Mouse (Mus musculus) T-helper 1 cell (primary cell): ENCODE data around the gene Myo15.

ENCODE experiments used
- in situ Hi-C: fragments of 300-600 bp; cut with MboI, MseI; formaldehyde crosslinking; loops from one replicate; pipeline ENCODE4 v1.15.1; 2025; ENCODE audit warnings: high pct_unique_total_duplicates

Gene Myo15

GRCm38 (mm10) chr11:60548112-60548511 is 79.0 kb downstream of the Myo15 start:
- in situ Hi-C loops: no loop called here

GRCm38 (mm10) chr11:60553091-60553490 is 84.0 kb downstream of the Myo15 start:
- in situ Hi-C loops: no loop called here

GRCm38 (mm10) chr11:60557675-60558074 is 88.5 kb downstream of the Myo15 start:
- in situ Hi-C loops: no loop called here

- in situ Hi-C loops: no loop called here
Observed at GRCm38 (mm10) chr11:60559342-60559741, 90.2 kb downstream of the Myo15 start.

GRCm38 (mm10) chr11:60574006-60574405 is 104.9 kb downstream of the Myo15 start:
- in situ Hi-C loops: loop anchor here (5.0 kb wide), 1 partner anchor 98 kb away; no protein-coding TSS in a partner anchor
